Mouse (Mus musculus) hindbrain, postnatal 0 days (tissue): ENCODE results near the gene Cirbp. TPM values are rescaled to one million over a fixed set of nuclear protein-coding genes. Genes with fewer than 3 reads are reported as not detected.

Experiments used
- ATAC-seq: fragments of 200-750 bp; cut with Nextera tagmentation; 2 replicates; pipeline ENCODE4 v1.8.0; 2017; ENCODE audit warnings: mild to moderate bottlenecking, moderate TSS enrichment, moderate library complexity
- DNase-seq: peaks from one replicate; pipeline ENCODE4 v3.0.0-alpha.2; 2015; ENCODE audit warnings: low spot score
- H3K27ac ChIP-seq: fragments of 300-500 bp; sonication (generic); 2 replicates; pipeline ENCODE4 v1.5.1; 2014; ENCODE audit warnings: mild to moderate bottlenecking
- H3K27me3 ChIP-seq: fragments of 300-500 bp; sonication (generic); 2 replicates; pipeline ENCODE4 v1.6.1; 2014; ENCODE audit warnings: low read length, mixed read lengths; ENCODE audit not compliant: insufficient read depth
- H3K36me3 ChIP-seq: fragments of 300-500 bp; sonication (generic); 2 replicates; pipeline ENCODE4 v1.6.1; 2014; ENCODE audit warnings: low read length, mixed read lengths; ENCODE audit not compliant: insufficient read depth
- H3K4me1 ChIP-seq: fragments of 300-500 bp; sonication (generic); 2 replicates; pipeline ENCODE4 v1.6.1; 2014; ENCODE audit warnings: antibody characterized with exemption, low read length, mixed read lengths; ENCODE audit not compliant: insufficient read depth
- H3K4me2 ChIP-seq: fragments of 300-500 bp; sonication (generic); 2 replicates; pipeline ENCODE4 v1.6.1; 2014; ENCODE audit warnings: low read depth, mild to moderate bottlenecking, low read length, moderate library complexity, mixed read lengths
- H3K4me3 ChIP-seq: fragments of 300-500 bp; sonication (generic); 2 replicates; pipeline ENCODE4 v1.5.1; 2014; ENCODE audit warnings: low read length
- H3K9ac ChIP-seq: fragments of 300-500 bp; sonication (generic); replicated peaks from 2 replicates; pipeline ENCODE4 v1.6.1; 2014; ENCODE audit warnings: mild to moderate bottlenecking, low read length, moderate library complexity, mixed read lengths
- H3K9me3 ChIP-seq: fragments of 300-500 bp; sonication (generic); 2 replicates; pipeline ENCODE4 v1.6.1; 2016; ENCODE audit warnings: low read length, mixed read lengths
- CTCF ChIP-seq: IDR thresholded peaks from 2 replicates; pipeline ENCODE4 v1.5.1; 2016; ENCODE audit warnings: antibody characterized with exemption, control low read depth, low read depth
- WGBS: fragments of 180-500 bp; shearing (Covaris S2); extraction: QIAGEN DNeasy Blood & Tissue Kit; methylation state at CpG from one replicate; pipeline ENCODE4 v1.1.7; 2014; 5-methylcytosine and 5-hydroxymethylcytosine counted together
- polyA plus RNA-seq: library from polyadenylated mRNA; unstranded; fragments of >200 nt; fragmentation: Nextera tagmentation; extraction: Ambion mirVana; gene quantifications from 2 replicates; pipeline ENCODE4 v1.2.1, GENCODE M21; 2015
- total RNA-seq: library from RNA; depleted of rRNA; stranded (reverse); fragments of >200 nt; gene quantifications from 2 replicates; pipeline ENCODE4 v1.2.3, GENCODE M21; 2014

Cirbp gene
- total and polyA plus RNA-seq, 2 experiments from 2014 or later, result 257 to 730 TPM

GRCm38 (mm10) chr10:80158307-80158986, 7.3 kb upstream of the Cirbp start:
- Histone ChIP-seq H3K27ac (peak overlapping the region; percentile 96), H3K4me2 (no peak overlapping the region), H3K9ac (no peak overlapping the region), H3K36me3 (peaks cover 35% of the 10 kb centered on the region), H3K9me3 (no peaks in the 10 kb centered on the region), H3K4me3 (no peak overlapping the region), H3K27me3 (no peaks in the 10 kb centered on the region), H3K4me1 (peaks cover 13% of the 10 kb centered on the region)
- 19% methylated on average over 18 of the region's 18 CpGs for WGBS
- DNase-seq, result peak; percentile 43
- no peak for ATAC-seq
- no peak for TF ChIP-seq CTCF

- ATAC-seq (no peak; the same call in 1 of the 2 replicates), DNase-seq (peak; percentile 59)
- WGBS, result 8% methylated on average over 12 of the region's 12 CpGs
Measured at GRCm38 (mm10) chr10:80159021-80159560, 6.7 kb upstream of the Cirbp start.

GRCm38 (mm10) chr10:80159561-80160454, 6.0 kb upstream of the Cirbp start:
- H3K4me2 ChIP-seq, result peak overlapping the region; percentile 57
- H3K4me3 ChIP-seq, result peak overlapping the region; percentile 33
- peak; percentile 100 for DNase-seq
- TF ChIP-seq CTCF, result peak; percentile 6; the same call in 1 of the 2 replicates
- WGBS, result under 1% methylated on average over 55 of the region's 55 CpGs
- no peaks in the 10 kb centered on the region for H3K9me3 ChIP-seq
- no peaks in the 10 kb centered on the region for H3K27me3 ChIP-seq
- peak overlapping the region; percentile 22; the same call in 1 of the 2 replicates for H3K9ac ChIP-seq
- peak overlapping the region; percentile 96 for H3K27ac ChIP-seq
- peak; percentile 92 for ATAC-seq
- H3K36me3 ChIP-seq, result peaks cover 22% of the 10 kb centered on the region
- peaks cover 13% of the 10 kb centered on the region for H3K4me1 ChIP-seq

More at GRCm38 (mm10) chr10:80159021-80159560, 6.7 kb upstream of the Cirbp start:
- Histone ChIP-seq H3K4me3 (peak overlapping the region; percentile 33), H3K27me3 (no peaks in the 10 kb centered on the region), H3K4me1 (peaks cover 13% of the 10 kb centered on the region), H3K4me2 (peak overlapping the region; percentile 57), H3K27ac (peak overlapping the region; percentile 96), H3K9ac (peak overlapping the region; percentile 22; the same call in 1 of the 2 replicates), H3K36me3 (peaks cover 29% of the 10 kb centered on the region), H3K9me3 (no peaks in the 10 kb centered on the region)
- no peak for TF ChIP-seq CTCF

GRCm38 (mm10) chr10:80160455-80161371, 5.1 kb upstream of the Cirbp start:
- H3K9me3 ChIP-seq, result no peaks in the 10 kb centered on the region
- WGBS, result 3% methylated on average over 32 of the region's 33 CpGs

GRCm38 (mm10) chr10:80161522-80162242, 4.1 kb upstream of the Cirbp start:
- peaks cover 24% of the 10 kb centered on the region for H3K4me1 ChIP-seq
- H3K27me3 ChIP-seq, result no peaks in the 10 kb centered on the region
- no peak overlapping the region for H3K4me3 ChIP-seq
- no peak for TF ChIP-seq CTCF
- peaks cover 3% of the 10 kb centered on the region for H3K36me3 ChIP-seq
- ATAC-seq, result no peak
- no peak overlapping the region for H3K9ac ChIP-seq
- H3K27ac ChIP-seq, result peak overlapping the region; percentile 20; the same call in 1 of the 2 replicates
- no peaks in the 10 kb centered on the region for H3K9me3 ChIP-seq
- no peak for DNase-seq
- 15% methylated on average over 6 of the region's 7 CpGs for WGBS
- peak overlapping the region; percentile 57 for H3K4me2 ChIP-seq

More at GRCm38 (mm10) chr10:80160455-80161371, 5.1 kb upstream of the Cirbp start:
- H3K9ac ChIP-seq, result peak overlapping the region; percentile 43
- H3K36me3 ChIP-seq, result peaks cover 13% of the 10 kb centered on the region
- H3K4me1 ChIP-seq, result peaks cover 20% of the 10 kb centered on the region
- H3K4me3 ChIP-seq, result peak overlapping the region; percentile 33
- H3K27me3 ChIP-seq, result no peaks in the 10 kb centered on the region
- TF ChIP-seq CTCF, result no peak
- ATAC-seq (no peak), DNase-seq (peak; percentile 61)
- peak overlapping the region; percentile 57 for H3K4me2 ChIP-seq
- peak overlapping the region; percentile 96 for H3K27ac ChIP-seq
